ENCODE assay signal across 41 mouse cellular contexts in the genomic region with DNA sequence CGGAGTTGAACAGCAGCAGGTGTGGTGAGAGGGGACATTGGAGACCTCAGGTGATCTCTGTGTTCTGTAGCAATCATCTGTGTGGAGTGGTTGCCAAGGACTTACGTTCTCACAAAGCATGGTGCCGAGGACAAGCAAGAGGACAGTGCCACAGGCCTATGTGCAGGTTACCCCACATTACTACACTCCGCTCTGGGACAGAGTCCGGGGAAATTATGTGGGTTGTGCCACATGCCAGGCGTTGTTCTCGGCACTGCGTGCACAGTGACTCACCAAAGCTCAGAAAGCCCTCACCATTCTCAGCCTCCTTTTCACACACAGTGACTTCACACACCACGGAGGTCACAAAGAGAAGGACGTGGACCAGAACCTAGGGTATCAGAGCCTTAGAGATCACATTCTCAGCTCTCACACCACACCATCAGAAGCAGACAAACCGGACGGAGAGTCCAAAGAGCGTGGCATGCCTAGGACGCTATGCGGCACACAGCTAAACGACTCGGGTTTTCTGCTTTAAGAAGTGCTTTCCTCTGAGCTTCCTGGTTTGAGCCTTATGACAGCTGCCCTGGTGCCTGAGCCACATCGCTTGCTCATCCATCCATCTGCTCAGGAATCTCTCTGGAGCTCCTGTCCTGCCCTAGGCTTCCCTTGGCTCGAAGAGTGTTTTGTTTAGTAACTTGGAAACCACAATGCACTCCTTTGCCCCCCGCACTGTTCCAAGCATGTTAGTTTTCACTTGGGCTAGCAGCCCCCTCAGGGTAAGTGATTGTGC. TPM values are rescaled to one million over a fixed set of nuclear protein-coding genes. Genes with fewer than 3 reads are reported as not detected.
DNase-seq lines count a peak whose midpoint lies in the region; ATAC-seq and TF ChIP-seq lines count a peak whose summit lies in the region.
"Had no signal": no experiment of that assay in that cellular context is flagged by ENCODE, and none has a peak within 500 bp of the region (broad histone marks: within the 10 kb centered on the region; RNA-seq: fewer than 3 reads in every experiment).

No protein-coding gene starts in this region.

- H3K9me3 ChIP-seq in intestine, postnatal 0 days (ENCODE audit: control insufficient read depth), result no peaks in the 10 kb centered on the region
- no peaks in the 10 kb centered on the region for H3K9me3 ChIP-seq in intestine, embryonic 15.5 days
- H3K9me3 ChIP-seq in liver, postnatal 0 days (ENCODE audit: low read length), result no peaks in the 10 kb centered on the region
- H3K9me3 ChIP-seq in stomach, postnatal 0 days (ENCODE audit: control insufficient read depth, low read length), result no peaks in the 10 kb centered on the region
- H3K9me3 ChIP-seq: embryonic facial prominence, embryonic 10.5 days; embryonic facial prominence, embryonic 15.5 days; heart, embryonic 13.5 days; hindbrain, embryonic 10.5 days; hindbrain, embryonic 15.5 days; limb, embryonic 10.5 days; limb, embryonic 15.5 days; midbrain, embryonic 10.5 days; neural tube, embryonic 13.5 days had no signal

- no peaks in the 10 kb centered on the region for H3K36me3 ChIP-seq in intestine, postnatal 0 days (ENCODE audit: control insufficient read depth, insufficient read depth)
- no peaks in the 10 kb centered on the region for H3K36me3 ChIP-seq in intestine, embryonic 15.5 days
- H3K36me3 ChIP-seq in liver, adult 2 months (ENCODE audit: control insufficient read depth, insufficient read depth, low read length), result no peaks in the 10 kb centered on the region
- no peaks in the 10 kb centered on the region for H3K36me3 ChIP-seq in liver, postnatal 0 days (replicated peaks; ENCODE audit: insufficient read depth, low read length)
- no peaks in the 10 kb centered on the region for H3K36me3 ChIP-seq in stomach, postnatal 0 days (ENCODE audit: control insufficient read depth, insufficient read depth, low read length)
- H3K36me3 ChIP-seq: embryonic facial prominence, embryonic 10.5 days; embryonic facial prominence, embryonic 15.5 days; heart, embryonic 13.5 days; hindbrain, embryonic 10.5 days; hindbrain, embryonic 15.5 days; limb, embryonic 10.5 days; limb, embryonic 15.5 days; midbrain, embryonic 10.5 days; neural tube, embryonic 13.5 days had no signal

- no peaks in the 10 kb centered on the region for H3K79me2 ChIP-seq in liver, adult 2 months (ENCODE audit: control insufficient read depth, insufficient read depth, low read length)

- WGBS in intestine, postnatal 0 days, result 75% methylated on average over 20 of the region's 20 CpGs
- WGBS in intestine, embryonic 15.5 days, result 87% methylated on average over 20 of the region's 20 CpGs
- 85% methylated on average over 20 of the region's 20 CpGs for WGBS in liver, adult 2 months
- 84% methylated on average over 20 of the region's 20 CpGs for WGBS in liver, postnatal 0 days (ENCODE audit: insufficient replicate concordance)
- 85% methylated on average over 20 of the region's 20 CpGs for WGBS in stomach, postnatal 0 days

- H3K4me2 ChIP-seq in intestine, postnatal 0 days (replicated peaks; ENCODE audit: low read depth), result no peak overlapping the region
- H3K4me2 ChIP-seq in intestine, embryonic 15.5 days (replicated peaks), result no peak overlapping the region
- H3K4me2 ChIP-seq in liver, postnatal 0 days (ENCODE audit: low read depth, low read length), result no peak overlapping the region
- no peak overlapping the region for H3K4me2 ChIP-seq in stomach, postnatal 0 days (replicated peaks; ENCODE audit: low read depth)
- H3K4me2 ChIP-seq: embryonic facial prominence, embryonic 15.5 days; heart, embryonic 13.5 days; hindbrain, embryonic 15.5 days; limb, embryonic 15.5 days; lung, embryonic 14.5 days; neural tube, embryonic 13.5 days had no signal

- no peak for TF ChIP-seq POLR2A in liver, adult 2 months (IDR thresholded peaks at IDR 0.05; ENCODE audit: extremely low read depth, insufficient read depth, low read length)

- DNase-seq in liver, adult 2 months (ENCODE audit: extremely low read depth, low read depth, low spot score), result peak; percentile 66
- DNase-seq in liver, postnatal 0 days, result no peak
- peak; percentile 64 for DNase-seq in brain, adult 2 months (ENCODE audit: low read depth, low spot score)
- peak; percentile 31 for DNase-seq in stomach, postnatal 0 days (ENCODE audit: low spot score)
- no peak for DNase-seq in adrenal gland, postnatal 14 days
- DNase-seq: adrenal gland, postnatal 36 days; cerebellum, adult 2 months; cerebellum, postnatal 25 days; gastrocnemius, adult 2 months; gastrocnemius, postnatal 36 days; heart, adult 2 months; heart, postnatal 10 days; kidney, adult 2 months; kidney, postnatal 36 days; lung, embryonic 14.5 days; spleen, adult 18-20 months; thymus, adult 18-20 months; thymus, postnatal 36 days had no signal

- no peak overlapping the region for H3K4me3 ChIP-seq in intestine, postnatal 0 days (ENCODE audit: low read depth, low read length)
- no peak overlapping the region for H3K4me3 ChIP-seq in intestine, embryonic 15.5 days (replicated peaks)
- H3K4me3 ChIP-seq in liver, adult 2 months (ENCODE audit: insufficient read depth, low read depth, low read length), result no peak overlapping the region
- H3K4me3 ChIP-seq in liver, postnatal 0 days (ENCODE audit: low read depth, low read length), result no peak overlapping the region
- H3K4me3 ChIP-seq in stomach, postnatal 0 days (ENCODE audit: low read depth, low read length), result no peak overlapping the region
- H3K4me3 ChIP-seq: embryonic facial prominence, embryonic 10.5 days; embryonic facial prominence, embryonic 15.5 days; gastrocnemius, adult 2 months; heart, adult 2 months; heart, embryonic 13.5 days; hindbrain, embryonic 10.5 days; hindbrain, embryonic 15.5 days; limb, embryonic 10.5 days; limb, embryonic 15.5 days; midbrain, embryonic 10.5 days; neural tube, embryonic 13.5 days had no signal

- TF ChIP-seq EP300 in liver, postnatal 0 days (IDR thresholded peaks at IDR 0.05; ENCODE audit: low read depth), result no peak
- no peak for TF ChIP-seq EP300 in stomach, postnatal 0 days (optimal IDR thresholded peaks at IDR 0.05)

- peak; percentile 53; the same call in 1 of the 2 replicates for ATAC-seq in intestine, postnatal 0 days
- no peak for ATAC-seq in intestine, embryonic 15.5 days
- ATAC-seq in liver, postnatal 0 days, result no peak
- peak; percentile 79 for ATAC-seq in stomach, postnatal 0 days (ENCODE audit: low FRiP score, low TSS enrichment)
- ATAC-seq: CD4-positive, CD25-positive, alpha-beta regulatory T cell, adult 4 months; forebrain, embryonic 14.5 days; inflammation-experienced regulatory T-cells, adult 6 months had no signal

- H3K4me1 ChIP-seq in intestine, postnatal 0 days (replicated peaks; ENCODE audit: control insufficient read depth, insufficient read depth, low read length), result no peaks in the 10 kb centered on the region
- no peaks in the 10 kb centered on the region for H3K4me1 ChIP-seq in intestine, embryonic 15.5 days (replicated peaks)
- peaks cover 7% of the 10 kb centered on the region for H3K4me1 ChIP-seq in liver, adult 2 months (ENCODE audit: control insufficient read depth, insufficient read depth, low read length)
- H3K4me1 ChIP-seq in liver, postnatal 0 days (ENCODE audit: insufficient read depth), result no peaks in the 10 kb centered on the region
- no peaks in the 10 kb centered on the region for H3K4me1 ChIP-seq in stomach, postnatal 0 days (replicated peaks; ENCODE audit: control insufficient read depth, insufficient read depth)
- H3K4me1 ChIP-seq: embryonic facial prominence, embryonic 15.5 days had no signal

- no peak overlapping the region for H3K27ac ChIP-seq in intestine, postnatal 0 days (ENCODE audit: low read depth, low read length)
- H3K27ac ChIP-seq in intestine, embryonic 15.5 days, result no peak overlapping the region
- H3K27ac ChIP-seq in liver, adult 2 months (replicated peaks; ENCODE audit: insufficient read depth, low read depth, low read length), result no peak overlapping the region
- no peak overlapping the region for H3K27ac ChIP-seq in liver, postnatal 0 days (ENCODE audit: low read depth)
- H3K27ac ChIP-seq in stomach, postnatal 0 days (replicated peaks), result no peak overlapping the region
- H3K27ac ChIP-seq: embryonic facial prominence, embryonic 10.5 days; embryonic facial prominence, embryonic 15.5 days; gastrocnemius, adult 2 months; heart, adult 2 months; heart, embryonic 13.5 days; hindbrain, embryonic 10.5 days; hindbrain, embryonic 15.5 days; limb, embryonic 10.5 days; limb, embryonic 15.5 days; liver, embryonic 14.5 days; midbrain, embryonic 10.5 days; neural tube, embryonic 13.5 days had no signal

- H3K27me3 ChIP-seq in intestine, postnatal 0 days (replicated peaks; ENCODE audit: control insufficient read depth, insufficient read depth, low read length), result no peaks in the 10 kb centered on the region
- H3K27me3 ChIP-seq in intestine, embryonic 15.5 days (replicated peaks), result no peaks in the 10 kb centered on the region
- H3K27me3 ChIP-seq in liver, adult 2 months (ENCODE audit: control insufficient read depth, insufficient read depth, low read length), result no peaks in the 10 kb centered on the region
- no peaks in the 10 kb centered on the region for H3K27me3 ChIP-seq in liver, postnatal 0 days (ENCODE audit: insufficient read depth, low read length)
- H3K27me3 ChIP-seq in stomach, postnatal 0 days (ENCODE audit: control insufficient read depth, insufficient read depth, low read length), result no peaks in the 10 kb centered on the region
- H3K27me3 ChIP-seq: embryonic facial prominence, embryonic 15.5 days; hindbrain, embryonic 15.5 days; neural tube, embryonic 13.5 days had no signal

- TF ChIP-seq CTCF in intestine, postnatal 0 days (IDR thresholded peaks at IDR 0.05; ENCODE audit: low read depth), result no peak
- no peak for TF ChIP-seq CTCF in liver, adult 2 months (IDR thresholded peaks at IDR 0.05; ENCODE audit: low read depth, low read length)
- TF ChIP-seq CTCF in liver, postnatal 0 days (IDR thresholded peaks at IDR 0.05; ENCODE audit: low read depth), result no peak
- TF ChIP-seq CTCF in stomach, postnatal 0 days (IDR thresholded peaks at IDR 0.05; ENCODE audit: low read depth), result no peak

- no peak overlapping the region for H3K9ac ChIP-seq in intestine, postnatal 0 days (ENCODE audit: low read depth, low read length)
- H3K9ac ChIP-seq in intestine, embryonic 15.5 days, result no peak overlapping the region
- H3K9ac ChIP-seq in liver, adult 2 months (ENCODE audit: low read depth, low read length), result no peak overlapping the region
- H3K9ac ChIP-seq in liver, postnatal 0 days (replicated peaks), result no peak overlapping the region
- no peak overlapping the region for H3K9ac ChIP-seq in stomach, postnatal 0 days (ENCODE audit: low read length)
- H3K9ac ChIP-seq: embryonic facial prominence, embryonic 15.5 days; heart, embryonic 13.5 days; hindbrain, embryonic 15.5 days; limb, embryonic 15.5 days; liver, embryonic 14.5 days; lung, embryonic 14.5 days; neural tube, embryonic 13.5 days had no signal

RNA-seq across cellular contexts. Expression of a gene that starts 1.3 kb away (rescaled TPM):
- polyA plus RNA-seq in intestine, postnatal 0 days (2015; fragmentation: Nextera tagmentation; extraction: Ambion mirVana), result not detected in 2 replicates
- not detected in 2 replicates for polyA plus RNA-seq in intestine, embryonic 15.5 days (2015; fragmentation: Nextera tagmentation; extraction: Ambion mirVana)
- not detected in 2 replicates for total RNA-seq in liver, adult 2 months (2014; rRNA removed)
- not detected in 2 replicates for polyA plus RNA-seq in liver, adult 2 months (2012; rRNA removed)
- polyA plus RNA-seq in liver, postnatal 0 days (2015; fragmentation: Nextera tagmentation; extraction: Ambion mirVana), result not detected in 2 replicates
- not detected in 2 replicates for polyA plus RNA-seq in stomach, postnatal 0 days (2015; fragmentation: Nextera tagmentation; extraction: Ambion mirVana)
- not detected in 2 replicates for total RNA-seq in adrenal gland, postnatal 14 days (2021)
- total RNA-seq: adrenal gland, adult 18-20 months; adrenal gland, postnatal 36 days; gastrocnemius, adult 2 months; gastrocnemius, postnatal 36 days; heart, adult 2 months; heart, postnatal 10 days; layer of hippocampus, adult 8-10 months; layer of hippocampus, postnatal 25 days; megakaryocyte progenitor cell, adult 5-6 weeks; midbrain, postnatal 0 days had no signal
- polyA plus RNA-seq: CD4-positive, CD25-positive, alpha-beta regulatory T cell, adult 4 months; cerebellum, adult 2 months; embryonic facial prominence, embryonic 10.5 days; embryonic facial prominence, embryonic 15.5 days; forebrain, embryonic 14.5 days; frontal cortex, adult 2 months; heart, adult 2 months; heart, embryonic 13.5 days; hindbrain, embryonic 10.5 days; hindbrain, embryonic 15.5 days; inflammation-experienced regulatory T-cells, adult 6 months; kidney, adult 2 months; kidney, embryonic 16.5 days; limb, embryonic 10.5 days; limb, embryonic 15.5 days; liver, embryonic 14.5 days; lung, embryonic 14.5 days; midbrain, embryonic 10.5 days; midbrain, postnatal 0 days; neural tube, embryonic 13.5 days; stomach, embryonic 16.5 days had no signal

Comparison
In these comparisons a context has a peak if more than half of its experiments do, and no peak if none do; other contexts are left out.
1. ATAC-seq: peak in intestine, postnatal 0 days (single experiment) and stomach, postnatal 0 days (single experiment); none in intestine, embryonic 15.5 days (single experiment) and liver, postnatal 0 days (single experiment).
2. DNase-seq: peak in liver, adult 2 months (single experiment), brain, adult 2 months (single experiment) and stomach, postnatal 0 days (single experiment); none in liver, postnatal 0 days (single experiment) and adrenal gland, postnatal 14 days (single experiment).